Mouse (Mus musculus): ENCODE results near the gene Tubb4b. TPM values are rescaled to one million over a fixed set of nuclear protein-coding genes. Genes with fewer than 3 reads are reported as not detected.

Gene Tubb4b
- polyA plus RNA-seq, 1 experiment: 605 TPM

GRCm38 (mm10) chr2:25236614-25237013, 12.1 kb upstream of the Tubb4b start, which contains the start of gene Rnf224:
Gene Rnf224 (minus strand): TSS chr2:25236787.
- no peak within 1 kb of the TSS for H3K9ac ChIP-seq (ENCODE audit: low read depth, poor library complexity, severe bottlenecking)
- TF ChIP-seq EP300 (IDR thresholded peaks at IDR 0.05; ENCODE audit: insufficient read depth, low read depth, low read length) (peak; percentile 59; the same call in 1 of the 2 replicates), CTCF (IDR thresholded peaks at IDR 0.05; ENCODE audit: low read depth, low read length) (no peak)
- H3K9me3 ChIP-seq (replicated peaks; ENCODE audit: control insufficient read depth, insufficient read depth, low read length, poor library complexity, severe bottlenecking): no peaks in the 10 kb centered on the region
- no peaks in the 10 kb centered on the region for H3K36me3 ChIP-seq (ENCODE audit: control insufficient read depth, insufficient read depth, low read length, poor library complexity, severe bottlenecking)
- H3K4me1 ChIP-seq (ENCODE audit: control insufficient read depth, insufficient read depth, low read length): peaks cover 20% of the 10 kb centered on the region
- no peaks in the 10 kb centered on the region for H3K27me3 ChIP-seq (ENCODE audit: control insufficient read depth, insufficient read depth, low read length, poor library complexity, severe bottlenecking)
- no peak within 1 kb of the TSS for H3K4me3 ChIP-seq (ENCODE audit: low read depth, low read length)
- no peak within 1 kb of the TSS for H3K27ac ChIP-seq (ENCODE audit: insufficient read depth, low read length)

- Histone ChIP-seq H3K27ac (ENCODE audit: insufficient read depth, low read length) (no peak overlapping the region), H3K27me3 (ENCODE audit: control insufficient read depth, insufficient read depth, low read length, poor library complexity, severe bottlenecking) (no peaks in the 10 kb centered on the region), H3K4me1 (ENCODE audit: control insufficient read depth, insufficient read depth, low read length) (peaks cover 15% of the 10 kb centered on the region), H3K9me3 (replicated peaks; ENCODE audit: control insufficient read depth, insufficient read depth, low read length, poor library complexity, severe bottlenecking) (no peaks in the 10 kb centered on the region), H3K9ac (ENCODE audit: low read depth, poor library complexity, severe bottlenecking) (no peak overlapping the region), H3K36me3 (ENCODE audit: control insufficient read depth, insufficient read depth, low read length, poor library complexity, severe bottlenecking) (no peaks in the 10 kb centered on the region), H3K4me3 (ENCODE audit: low read depth, low read length) (no peak overlapping the region)
- TF ChIP-seq EP300 (IDR thresholded peaks at IDR 0.05; ENCODE audit: insufficient read depth, low read depth, low read length): no peak
- no peak for TF ChIP-seq POLR2A (IDR thresholded peaks at IDR 0.05; ENCODE audit: insufficient read depth, low read length)
- no peak for TF ChIP-seq CTCF (IDR thresholded peaks at IDR 0.05; ENCODE audit: low read depth, low read length)
These were observed 10.2 kb upstream of the Tubb4b start for GRCm38 (mm10) chr2:25234551-25235220.

DNA sequence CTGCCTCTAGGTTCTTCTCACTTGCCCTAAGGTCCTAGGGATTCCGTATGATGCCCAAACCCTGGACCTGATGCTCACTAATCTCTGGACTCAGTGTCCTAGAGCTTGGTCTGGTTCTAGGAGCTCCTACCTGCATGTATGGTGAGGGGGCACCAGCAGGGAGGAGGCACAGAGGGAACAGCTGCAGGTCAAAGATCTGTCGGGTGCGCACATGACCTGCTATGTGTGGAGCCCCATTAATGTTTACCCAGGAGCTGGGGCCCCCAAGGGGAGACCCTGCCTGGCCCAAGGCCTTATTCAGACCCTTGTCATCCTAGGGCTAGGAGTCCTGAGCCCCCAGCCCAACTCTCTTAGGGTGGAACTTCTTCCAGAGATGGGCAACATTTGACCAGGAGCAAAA, 9.5 kb upstream of the Tubb4b start, which contains the start of gene Slc34a3:
TSS of gene Slc34a3 (minus strand) at position 315 of the 400 bp plus-strand sequence.
- Histone ChIP-seq H3K4me1 (ENCODE audit: control insufficient read depth, insufficient read depth, low read length) (peaks cover 15% of the 10 kb centered on the region), H3K36me3 (ENCODE audit: control insufficient read depth, insufficient read depth, low read length, poor library complexity, severe bottlenecking) (no peaks in the 10 kb centered on the region), H3K27me3 (ENCODE audit: control insufficient read depth, insufficient read depth, low read length, poor library complexity, severe bottlenecking) (no peaks in the 10 kb centered on the region), H3K9me3 (replicated peaks; ENCODE audit: control insufficient read depth, insufficient read depth, low read length, poor library complexity, severe bottlenecking) (no peaks in the 10 kb centered on the region), H3K4me3 (ENCODE audit: low read depth, low read length) (no peak within 1 kb of the TSS), H3K9ac (ENCODE audit: low read depth, poor library complexity, severe bottlenecking) (no peak within 1 kb of the TSS), H3K27ac (ENCODE audit: insufficient read depth, low read length) (no peak within 1 kb of the TSS)
- TF ChIP-seq POLR2A (IDR thresholded peaks at IDR 0.05; ENCODE audit: insufficient read depth, low read length): no peak
- no peak for TF ChIP-seq EP300 (IDR thresholded peaks at IDR 0.05; ENCODE audit: insufficient read depth, low read depth, low read length)
- no peak for TF ChIP-seq CTCF (IDR thresholded peaks at IDR 0.05; ENCODE audit: low read depth, low read length)

- Histone ChIP-seq H3K9ac (ENCODE audit: low read depth, poor library complexity, severe bottlenecking) (no peak overlapping the region), H3K4me3 (ENCODE audit: low read depth, low read length) (no peak overlapping the region), H3K4me1 (ENCODE audit: control insufficient read depth, insufficient read depth, low read length) (peaks cover 15% of the 10 kb centered on the region), H3K36me3 (ENCODE audit: control insufficient read depth, insufficient read depth, low read length, poor library complexity, severe bottlenecking) (no peaks in the 10 kb centered on the region), H3K27ac (ENCODE audit: insufficient read depth, low read length) (no peak overlapping the region), H3K27me3 (ENCODE audit: control insufficient read depth, insufficient read depth, low read length, poor library complexity, severe bottlenecking) (no peaks in the 10 kb centered on the region), H3K9me3 (replicated peaks; ENCODE audit: control insufficient read depth, insufficient read depth, low read length, poor library complexity, severe bottlenecking) (no peaks in the 10 kb centered on the region)
- TF ChIP-seq CTCF (IDR thresholded peaks at IDR 0.05; ENCODE audit: low read depth, low read length) (no peak), POLR2A (IDR thresholded peaks at IDR 0.05; ENCODE audit: insufficient read depth, low read length) (no peak), EP300 (IDR thresholded peaks at IDR 0.05; ENCODE audit: insufficient read depth, low read depth, low read length) (no peak)
These were observed 8.9 kb upstream of the Tubb4b start for GRCm38 (mm10) chr2:25233421-25233820.

- Histone ChIP-seq H3K27ac (ENCODE audit: insufficient read depth, low read length) (peak overlapping the region; percentile 20; the same call in 1 of the 2 replicates), H3K4me1 (ENCODE audit: control insufficient read depth, insufficient read depth, low read length) (peaks cover 2% of the 10 kb centered on the region), H3K9me3 (replicated peaks; ENCODE audit: control insufficient read depth, insufficient read depth, low read length, poor library complexity, severe bottlenecking) (no peaks in the 10 kb centered on the region), H3K9ac (ENCODE audit: low read depth, poor library complexity, severe bottlenecking) (peak overlapping the region; percentile 7), H3K4me3 (ENCODE audit: low read depth, low read length) (peak overlapping the region; percentile 41), H3K27me3 (ENCODE audit: control insufficient read depth, insufficient read depth, low read length, poor library complexity, severe bottlenecking) (no peaks in the 10 kb centered on the region), H3K36me3 (ENCODE audit: control insufficient read depth, insufficient read depth, low read length, poor library complexity, severe bottlenecking) (no peaks in the 10 kb centered on the region)
- TF ChIP-seq POLR2A (IDR thresholded peaks at IDR 0.05; ENCODE audit: insufficient read depth, low read length): no peak
- TF ChIP-seq EP300 (IDR thresholded peaks at IDR 0.05; ENCODE audit: insufficient read depth, low read depth, low read length): no peak
- no peak for TF ChIP-seq CTCF (IDR thresholded peaks at IDR 0.05; ENCODE audit: low read depth, low read length)
These were observed 6.5 kb upstream of the Tubb4b start for GRCm38 (mm10) chr2:25231038-25231437.

DNA sequence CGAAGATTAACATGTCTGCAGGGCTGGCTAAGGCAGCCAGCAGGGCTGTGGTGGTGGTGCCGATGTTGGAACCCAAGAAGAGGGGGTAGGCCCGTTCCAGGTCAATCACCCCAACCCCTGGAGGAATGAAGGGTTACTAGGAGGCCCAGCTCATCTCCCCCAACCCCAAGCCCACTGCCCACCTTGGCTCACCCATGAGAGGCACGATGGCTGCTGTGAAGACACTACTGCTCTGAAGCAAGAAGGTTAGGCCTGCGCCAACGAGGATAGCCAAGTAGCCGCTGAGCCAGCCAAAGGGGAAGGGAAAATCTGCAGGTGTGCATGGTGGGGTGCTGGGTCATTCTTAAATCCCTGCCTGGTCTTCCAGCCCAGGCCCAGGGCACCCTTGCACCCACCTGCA, 6.1 kb upstream of the Tubb4b start:
- no peaks in the 10 kb centered on the region for H3K4me1 ChIP-seq (ENCODE audit: control insufficient read depth, insufficient read depth, low read length)
- H3K9ac ChIP-seq (ENCODE audit: low read depth, poor library complexity, severe bottlenecking): peak overlapping the region; percentile 7
- H3K36me3 ChIP-seq (ENCODE audit: control insufficient read depth, insufficient read depth, low read length, poor library complexity, severe bottlenecking): no peaks in the 10 kb centered on the region
- H3K27me3 ChIP-seq (ENCODE audit: control insufficient read depth, insufficient read depth, low read length, poor library complexity, severe bottlenecking): no peaks in the 10 kb centered on the region
- peak overlapping the region; percentile 41 for H3K4me3 ChIP-seq (ENCODE audit: low read depth, low read length)
- no peaks in the 10 kb centered on the region for H3K9me3 ChIP-seq (replicated peaks; ENCODE audit: control insufficient read depth, insufficient read depth, low read length, poor library complexity, severe bottlenecking)
- 0 out of 2 replicates have a peak overlapping the region, but pooled peaks have one; percentile 20 for H3K27ac ChIP-seq (ENCODE audit: insufficient read depth, low read length)
- TF ChIP-seq EP300 (IDR thresholded peaks at IDR 0.05; ENCODE audit: insufficient read depth, low read depth, low read length) (no peak), POLR2A (IDR thresholded peaks at IDR 0.05; ENCODE audit: insufficient read depth, low read length) (no peak), CTCF (IDR thresholded peaks at IDR 0.05; ENCODE audit: low read depth, low read length) (no peak)

Data from ES-Bruce4 (cell line).